Mouse (Mus musculus) liver, embryonic 16.5 days (tissue): ENCODE measurements around the gene Aicda. TPM values are rescaled to one million over a fixed set of nuclear protein-coding genes. Genes with fewer than 3 reads are reported as not detected.

Experiments used
- ATAC-seq: fragments of 200-750 bp; cut with Nextera tagmentation; 2 replicates; pipeline ENCODE4 v1.8.0; 2017; ENCODE audit warnings: low read depth, mild to moderate bottlenecking, moderate number of reproducible peaks, moderate library complexity
- H3K27ac ChIP-seq: fragments of 300-500 bp; sonication (generic); 2 replicates; pipeline ENCODE4 v1.5.1; 2014; ENCODE audit warnings: mild to moderate bottlenecking, low read length
- H3K27me3 ChIP-seq: fragments of 300-500 bp; sonication (generic); 2 replicates; pipeline ENCODE4 v1.6.1; 2014; ENCODE audit warnings: low read depth, low read length, mixed read lengths; ENCODE audit not compliant: control insufficient read depth, insufficient read depth
- H3K36me3 ChIP-seq: fragments of 300-500 bp; sonication (generic); 2 replicates; pipeline ENCODE4 v1.6.1; 2014; ENCODE audit warnings: mild to moderate bottlenecking; ENCODE audit not compliant: control insufficient read depth, insufficient read depth
- H3K4me1 ChIP-seq: fragments of 300-500 bp; sonication (generic); 2 replicates; pipeline ENCODE4 v1.6.1; 2014; ENCODE audit warnings: low read depth, low read length, mixed read lengths; ENCODE audit not compliant: control insufficient read depth
- H3K4me2 ChIP-seq: fragments of 300-500 bp; sonication (generic); 2 replicates; pipeline ENCODE4 v1.6.1; 2014; ENCODE audit warnings: low read depth, low read length, mixed read lengths
- H3K4me3 ChIP-seq: fragments of 300-500 bp; sonication (generic); 2 replicates; pipeline ENCODE4 v1.5.1; 2014; ENCODE audit warnings: low read depth, mild to moderate bottlenecking, low read length
- H3K9ac ChIP-seq: fragments of 300-500 bp; sonication (generic); 2 replicates; pipeline ENCODE4 v1.6.1; 2014; ENCODE audit warnings: low read depth, low read length
- H3K9me3 ChIP-seq: fragments of 300-500 bp; sonication (generic); replicated peaks from 2 replicates; pipeline ENCODE4 v1.6.1; 2016; ENCODE audit warnings: low read length; ENCODE audit not compliant: control insufficient read depth
- WGBS: fragments of 180-500 bp; shearing (Covaris S2); extraction: QIAGEN DNeasy Blood & Tissue Kit; methylation state at CpG from one replicate; pipeline ENCODE4 v1.1.7; 2014; ENCODE audit not compliant: insufficient replicate concordance; 5-methylcytosine and 5-hydroxymethylcytosine counted together
- polyA plus RNA-seq: library from polyadenylated mRNA; unstranded; fragments of >200 nt; fragmentation: Nextera tagmentation; extraction: Ambion mirVana; gene quantifications from 2 replicates; pipeline ENCODE4 v1.2.1, GENCODE M21; 2015

The Aicda gene
- polyA plus RNA-seq, 1 experiment from 2014 or later: not detected

DNA sequence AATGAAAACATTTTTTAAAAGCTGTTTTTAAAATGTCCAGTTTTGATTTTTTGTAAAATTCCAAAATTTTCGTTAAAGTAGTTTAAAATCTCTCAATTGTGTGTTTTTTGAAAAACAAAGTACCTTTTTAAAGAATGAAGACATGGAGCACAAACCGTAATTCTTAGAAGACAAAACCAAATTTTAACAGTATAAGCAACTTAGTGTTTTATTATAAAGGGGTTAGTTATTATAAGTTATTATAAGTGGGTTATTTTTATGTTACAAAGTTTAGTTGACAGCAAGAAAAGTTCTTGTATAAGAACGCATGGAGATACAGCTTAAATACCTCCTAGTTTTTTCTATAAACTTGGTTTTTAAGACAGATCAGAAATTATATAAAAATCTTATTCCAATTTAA is 48.0 kb downstream of the Aicda start:
- Histone ChIP-seq H3K9me3 (no peaks in the 10 kb centered on the region), H3K4me2 (peak overlapping the region; percentile 52), H3K4me3 (peak overlapping the region; percentile 71), H3K4me1 (no peaks in the 10 kb centered on the region), H3K36me3 (no peaks in the 10 kb centered on the region), H3K27ac (peak overlapping the region; percentile 78), H3K27me3 (no peaks in the 10 kb centered on the region), H3K9ac (peak overlapping the region; percentile 69)
- 50% methylated on average over 3 of the region's 3 CpGs for WGBS
- no peak for ATAC-seq

DNA sequence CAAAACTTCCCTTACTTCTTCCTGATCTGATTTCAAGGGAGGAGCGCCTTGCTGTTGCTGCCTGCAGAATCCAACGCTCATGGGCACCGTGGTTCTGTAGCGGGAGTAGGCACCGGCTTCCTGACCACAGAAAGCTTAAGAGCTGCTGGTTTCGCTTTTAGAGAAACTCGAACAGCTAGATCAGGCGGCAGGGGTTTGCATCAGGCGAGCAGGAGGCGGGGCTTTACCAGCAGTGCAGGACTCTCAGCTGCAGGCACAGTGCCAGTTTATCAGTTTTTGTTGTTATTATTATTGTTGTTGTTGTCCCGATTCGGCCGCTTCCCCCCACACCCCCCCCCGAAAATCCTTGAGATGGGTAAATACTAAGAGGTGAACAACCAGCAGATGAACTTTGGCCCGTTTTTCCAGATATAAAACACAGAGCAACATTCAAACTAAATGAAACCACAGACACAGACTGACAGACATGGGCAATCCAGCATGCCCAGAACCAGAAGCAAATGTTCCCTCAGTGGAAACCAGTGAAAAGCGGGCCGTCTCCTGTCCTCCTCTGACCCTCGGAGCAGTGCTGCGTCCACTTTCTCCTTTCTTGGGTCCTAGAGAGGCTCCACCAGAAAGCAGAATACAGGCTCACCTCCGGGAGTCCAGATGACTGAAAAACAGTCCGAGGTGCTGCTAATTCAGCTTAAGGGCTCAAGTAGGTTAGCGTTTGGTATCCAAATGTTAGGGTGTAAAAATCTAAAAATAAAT is 48.8 kb downstream of the Aicda start, which contains the start of gene Apobec1:
Gene Apobec1, minus strand, starts transcription at position 203 of the 750 bp plus-strand sequence.
- Histone ChIP-seq H3K27ac (peak within 1 kb of the TSS; percentile 78), H3K4me3 (peak within 1 kb of the TSS; percentile 71), H3K27me3 (no peaks in the 10 kb centered on the region), H3K4me2 (peak within 1 kb of the TSS; percentile 52), H3K4me1 (no peaks in the 10 kb centered on the region), H3K9me3 (no peaks in the 10 kb centered on the region), H3K9ac (peak within 1 kb of the TSS; percentile 69), H3K36me3 (no peaks in the 10 kb centered on the region)
- ATAC-seq: peak; percentile 87
- 1% methylated on average over 22 of the region's 22 CpGs for WGBS

GRCm38 (mm10) chr6:122602992-122603322 is 49.4 kb downstream of the Aicda start:
- Histone ChIP-seq H3K4me2 (peak overlapping the region; percentile 52), H3K4me3 (peak overlapping the region; percentile 71), H3K27me3 (no peaks in the 10 kb centered on the region), H3K27ac (peak overlapping the region; percentile 78), H3K9me3 (no peaks in the 10 kb centered on the region), H3K36me3 (no peaks in the 10 kb centered on the region), H3K9ac (peak overlapping the region; percentile 69), H3K4me1 (no peaks in the 10 kb centered on the region)
- ATAC-seq: no peak
- 0% methylated on average over 1 of the region's 1 CpGs for WGBS

DNA sequence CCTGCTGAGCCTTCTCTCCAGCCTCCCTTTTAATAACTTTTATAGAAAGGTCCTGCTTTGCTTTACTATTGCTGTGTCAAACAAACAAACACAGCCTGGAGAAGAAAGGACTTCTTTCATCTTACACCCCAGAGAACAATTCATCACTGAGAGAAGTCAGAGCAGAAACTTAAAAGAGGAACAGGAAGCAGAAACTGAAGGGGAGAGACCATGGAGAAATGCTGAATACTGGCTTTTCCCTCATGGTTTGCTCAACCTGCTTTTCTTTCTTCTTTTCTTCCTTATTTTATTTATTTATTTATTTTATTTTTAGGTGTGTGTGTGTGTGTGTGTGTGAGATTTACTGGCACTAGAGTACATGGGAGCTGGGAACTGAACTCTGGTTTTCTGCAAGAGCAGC is 50.7 kb downstream of the Aicda start:
- Histone ChIP-seq H3K36me3 (no peaks in the 10 kb centered on the region), H3K27ac (peak overlapping the region; percentile 58), H3K4me2 (no peak overlapping the region), H3K4me3 (no peak overlapping the region), H3K27me3 (no peaks in the 10 kb centered on the region), H3K4me1 (no peaks in the 10 kb centered on the region), H3K9me3 (no peaks in the 10 kb centered on the region), H3K9ac (no peak overlapping the region)
- no peak for ATAC-seq

DNA sequence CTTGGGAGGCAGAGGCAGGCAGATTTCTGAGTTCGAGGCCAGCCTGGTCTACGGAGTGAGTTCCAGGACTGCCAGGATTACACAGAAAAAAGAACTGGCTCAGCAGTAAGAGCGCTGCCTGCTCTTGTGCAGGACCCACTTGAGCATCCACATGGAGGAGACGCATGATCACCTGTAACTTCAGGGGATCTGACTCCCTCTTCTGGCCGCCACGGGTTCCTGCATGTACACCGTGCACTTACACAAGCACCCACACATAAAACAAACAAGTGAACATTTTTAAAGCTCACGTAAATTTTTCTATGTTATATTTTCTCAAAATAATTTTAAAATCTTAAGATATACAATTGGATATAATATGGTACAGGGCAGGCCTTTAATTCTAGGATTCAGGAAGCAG is 51.9 kb downstream of the Aicda start:
- ATAC-seq: no peak
- Histone ChIP-seq H3K4me2 (no peak overlapping the region), H3K4me3 (no peak overlapping the region), H3K36me3 (no peaks in the 10 kb centered on the region), H3K4me1 (no peaks in the 10 kb centered on the region), H3K9me3 (no peaks in the 10 kb centered on the region), H3K27ac (no peak overlapping the region), H3K27me3 (no peaks in the 10 kb centered on the region), H3K9ac (no peak overlapping the region)
- WGBS: 76% methylated on average over 8 of the region's 8 CpGs

- H3K27me3 ChIP-seq: no peaks in the 10 kb centered on the region
- no peak overlapping the region for H3K27ac ChIP-seq
- no peak overlapping the region for H3K4me3 ChIP-seq
- no peak overlapping the region for H3K4me2 ChIP-seq
- no peak overlapping the region for H3K9ac ChIP-seq
- H3K36me3 ChIP-seq: no peaks in the 10 kb centered on the region
- no peaks in the 10 kb centered on the region for H3K4me1 ChIP-seq
- 78% methylated on average over 11 of the region's 11 CpGs for WGBS
- H3K9me3 ChIP-seq: no peaks in the 10 kb centered on the region
- no peak for ATAC-seq
Observed at GRCm38 (mm10) chr6:122606661-122607060, 53.1 kb downstream of the Aicda start.

- H3K27me3 ChIP-seq: no peaks in the 10 kb centered on the region
- 74% methylated on average over 12 of the region's 12 CpGs for WGBS
- no peak overlapping the region for H3K9ac ChIP-seq
- no peak overlapping the region for H3K4me2 ChIP-seq
- H3K27ac ChIP-seq: no peak overlapping the region
- no peaks in the 10 kb centered on the region for H3K36me3 ChIP-seq
- H3K9me3 ChIP-seq: no peaks in the 10 kb centered on the region
- no peak overlapping the region for H3K4me3 ChIP-seq
- no peak for ATAC-seq
- H3K4me1 ChIP-seq: no peaks in the 10 kb centered on the region
Observed at GRCm38 (mm10) chr6:122607700-122608099, 54.1 kb downstream of the Aicda start.

DNA sequence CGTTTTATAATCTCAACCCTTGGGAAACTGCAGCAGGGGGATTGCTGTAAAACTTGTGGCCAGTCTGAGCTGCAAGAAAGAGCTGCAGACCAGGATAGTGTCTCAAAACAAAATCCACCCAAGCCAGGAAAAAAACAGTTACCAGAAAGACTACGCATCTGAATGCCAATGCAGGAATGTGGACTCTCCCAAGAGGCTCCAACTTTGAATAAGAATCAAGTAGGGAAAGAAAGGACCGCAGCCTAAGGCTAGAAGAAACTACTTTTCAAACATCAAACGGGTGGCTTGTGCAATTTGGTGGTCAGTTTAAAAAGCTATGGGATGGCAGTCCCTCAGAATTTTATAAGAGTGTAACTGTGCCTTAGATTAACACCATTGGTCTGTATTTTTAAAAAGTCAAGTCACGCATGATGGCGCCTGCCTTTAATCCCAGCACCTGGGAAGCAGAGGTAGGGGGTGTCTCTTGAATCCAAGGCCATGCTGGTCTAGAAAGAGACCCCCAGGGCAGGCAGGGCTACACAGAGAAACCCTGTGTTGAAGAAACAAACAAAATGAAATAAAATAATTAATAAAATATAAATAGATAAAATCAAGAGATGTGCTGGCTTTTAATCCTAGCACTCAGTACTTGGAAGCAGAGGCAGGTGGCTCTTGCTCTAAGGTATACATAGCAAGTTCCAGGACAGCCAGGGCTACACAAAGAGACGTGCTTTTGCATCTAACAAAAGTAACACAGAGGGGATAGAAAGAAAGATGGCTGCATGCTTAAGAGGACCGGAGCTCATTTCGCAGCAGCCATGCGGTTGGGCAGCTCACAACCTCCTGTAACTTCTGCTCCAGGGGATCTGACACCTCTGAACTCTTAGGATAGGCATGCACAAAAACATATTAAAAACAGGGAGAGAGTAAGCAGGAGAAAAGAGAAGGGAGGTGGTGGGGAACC is 55.1 kb downstream of the Aicda start:
- H3K36me3 ChIP-seq: no peaks in the 10 kb centered on the region
- no peaks in the 10 kb centered on the region for H3K9me3 ChIP-seq
- no peaks in the 10 kb centered on the region for H3K4me1 ChIP-seq
- no peaks in the 10 kb centered on the region for H3K27me3 ChIP-seq
- 64% methylated on average over 10 of the region's 10 CpGs for WGBS
- ATAC-seq: no peak
- H3K4me3 ChIP-seq: no peak overlapping the region
- H3K9ac ChIP-seq: no peak overlapping the region
- H3K4me2 ChIP-seq: peak overlapping the region; percentile 15; the same call in 1 of the 2 replicates
- H3K27ac ChIP-seq: no peak overlapping the region

GRCm38 (mm10) chr6:122609377-122609728 is 55.8 kb downstream of the Aicda start:
- Histone ChIP-seq H3K4me1 (no peaks in the 10 kb centered on the region), H3K4me2 (peak overlapping the region; percentile 15; the same call in 1 of the 2 replicates), H3K9ac (no peak overlapping the region), H3K27ac (no peak overlapping the region), H3K36me3 (no peaks in the 10 kb centered on the region), H3K27me3 (no peaks in the 10 kb centered on the region), H3K4me3 (no peak overlapping the region), H3K9me3 (no peaks in the 10 kb centered on the region)
- ATAC-seq: no peak
- 23% methylated on average over 9 of the region's 9 CpGs for WGBS
